Mouse (Mus musculus) midbrain, embryonic 14.5 days (tissue): ENCODE data around the gene Fmc1. TPM values are rescaled to one million over a fixed set of nuclear protein-coding genes. Genes with fewer than 3 reads are reported as not detected.
"Not testable (repeated sequence)": the region's sequence is repeated elsewhere in the genome, so short reads cannot be mapped to it uniquely, and the experiment has no call there.

ENCODE experiments used
- ATAC-seq: fragments of 200-750 bp; cut with Nextera tagmentation; 2 replicates; pipeline ENCODE4 v1.8.0; 2017; ENCODE audit warnings: moderate number of reproducible peaks, moderate library complexity; ENCODE audit not compliant: low FRiP score, low TSS enrichment
- DNase-seq: peaks from one replicate; pipeline ENCODE4 v3.0.0-alpha.2; 2015
- H3K27ac ChIP-seq: fragments of 300-500 bp; sonication (generic); replicated peaks from 2 replicates; pipeline ENCODE4 v1.5.1; 2014; ENCODE audit warnings: mild to moderate bottlenecking, low read depth, low read length, moderate library complexity
- H3K27me3 ChIP-seq: fragments of 300-500 bp; sonication (generic); 2 replicates; pipeline ENCODE4 v1.6.1; 2014; ENCODE audit warnings: low read length, control low read depth, mixed read lengths; ENCODE audit not compliant: control insufficient read depth, insufficient read depth
- H3K36me3 ChIP-seq: fragments of 300-500 bp; sonication (generic); 2 replicates; pipeline ENCODE4 v1.6.1; 2014; ENCODE audit warnings: low read length, control low read depth; ENCODE audit not compliant: control insufficient read depth, insufficient read depth
- H3K4me1 ChIP-seq: fragments of 300-500 bp; sonication (generic); 2 replicates; pipeline ENCODE4 v1.6.1; 2014; ENCODE audit warnings: mild to moderate bottlenecking, antibody characterized with exemption, low read length, control low read depth; ENCODE audit not compliant: control insufficient read depth, insufficient read depth
- H3K4me2 ChIP-seq: fragments of 300-500 bp; sonication (generic); 2 replicates; pipeline ENCODE4 v1.6.1; 2014; ENCODE audit warnings: mild to moderate bottlenecking, low read length, moderate library complexity
- H3K4me3 ChIP-seq: fragments of 300-500 bp; sonication (generic); replicated peaks from 2 replicates; pipeline ENCODE4 v1.5.1; 2014; ENCODE audit warnings: low read depth, low read length
- H3K9ac ChIP-seq: fragments of 300-500 bp; sonication (generic); replicated peaks from 2 replicates; pipeline ENCODE4 v1.6.1; 2014; ENCODE audit warnings: mild to moderate bottlenecking, low read length, moderate library complexity
- H3K9me3 ChIP-seq: fragments of 300-500 bp; sonication (generic); 2 replicates; pipeline ENCODE4 v1.6.1; 2016; ENCODE audit warnings: low read length, control low read depth, mixed read lengths; ENCODE audit not compliant: control insufficient read depth
- WGBS: fragments of 180-500 bp; shearing (Covaris S2); extraction: QIAGEN DNeasy Blood & Tissue Kit; methylation state at CpG from one replicate; pipeline ENCODE4 v1.1.7; 2014; 5-methylcytosine and 5-hydroxymethylcytosine counted together
- polyA plus RNA-seq: library from polyadenylated mRNA; unstranded; fragments of >200 nt; fragmentation: Nextera tagmentation; extraction: Ambion mirVana; gene quantifications from 2 replicates; pipeline ENCODE4 v1.2.1, GENCODE M21; 2014

The Fmc1 gene
- polyA plus RNA-seq, 1 experiment from 2014 or later: 178 TPM

GRCm38 (mm10) chr6:38549840-38550239 lies 16.5 kb downstream of the Fmc1 start:
- H3K9me3 ChIP-seq, ATAC-seq, H3K4me1 ChIP-seq, H3K36me3 ChIP-seq, H3K27ac ChIP-seq, DNase-seq, H3K27me3 ChIP-seq: not testable (repeated sequence)
- H3K9ac ChIP-seq: peak overlapping the region; percentile 91; the same call in 1 of the 2 replicates
- 80% methylated on average over 6 of the region's 6 CpGs for WGBS
- H3K4me2 ChIP-seq: peak overlapping the region; percentile 80
- H3K4me3 ChIP-seq: peak overlapping the region; percentile 69; the same call in 1 of the 2 replicates

GRCm38 (mm10) chr6:38550250-38551061 lies 17.2 kb downstream of the Fmc1 start:
- H3K9ac ChIP-seq: peak overlapping the region; percentile 91
- peak overlapping the region; percentile 80 for H3K4me2 ChIP-seq
- 7% methylated on average over 28 of the region's 28 CpGs for WGBS
- peak overlapping the region; percentile 99 for H3K27ac ChIP-seq
- peak overlapping the region; percentile 69 for H3K4me3 ChIP-seq
- ATAC-seq (0 out of 2 replicates have a peak, but pooled peaks have one; percentile 1), DNase-seq (peak; percentile 75)
- no peaks in the 10 kb centered on the region for H3K9me3 ChIP-seq
- H3K4me1 ChIP-seq: peaks cover 7% of the 10 kb centered on the region; the same call in 1 of the 2 replicates
- H3K27me3 ChIP-seq: no peaks in the 10 kb centered on the region
- H3K36me3 ChIP-seq: no peaks in the 10 kb centered on the region

GRCm38 (mm10) chr6:38551062-38551988 lies 18.0 kb downstream of the Fmc1 start, which contains the start of gene Luc7l2:
TSS of gene Luc7l2 (plus strand) at chr6:38551334.
- Histone ChIP-seq H3K4me3 (peak within 1 kb of the TSS; percentile 69), H3K36me3 (no peaks in the 10 kb centered on the region), H3K4me1 (peaks cover 7% of the 10 kb centered on the region; the same call in 1 of the 2 replicates), H3K9ac (peak within 1 kb of the TSS; percentile 91), H3K9me3 (no peaks in the 10 kb centered on the region), H3K4me2 (peak within 1 kb of the TSS; percentile 80), H3K27ac (peak within 1 kb of the TSS; percentile 99), H3K27me3 (no peaks in the 10 kb centered on the region)
- under 1% methylated on average over 91 of the region's 98 CpGs for WGBS
- ATAC-seq (peak; percentile 94), DNase-seq (peak; percentile 99)

- Histone ChIP-seq H3K27ac (peak overlapping the region; percentile 99), H3K27me3 (no peaks in the 10 kb centered on the region), H3K4me2 (peak overlapping the region; percentile 60), H3K36me3 (no peaks in the 10 kb centered on the region), H3K4me3 (peak overlapping the region; percentile 69), H3K9me3 (no peaks in the 10 kb centered on the region), H3K4me1 (peaks cover 7% of the 10 kb centered on the region; the same call in 1 of the 2 replicates), H3K9ac (peak overlapping the region; percentile 91)
- WGBS: under 1% methylated on average over 32 of the region's 32 CpGs
- ATAC-seq: peak; percentile 93
- DNase-seq: peak; percentile 97
These were observed 18.8 kb downstream of the Fmc1 start for GRCm38 (mm10) chr6:38551989-38552635.

GRCm38 (mm10) chr6:38552636-38553000 lies 19.3 kb downstream of the Fmc1 start:
- Histone ChIP-seq H3K9me3 (no peaks in the 10 kb centered on the region), H3K4me3 (peak overlapping the region; percentile 69), H3K4me1 (peaks cover 7% of the 10 kb centered on the region; the same call in 1 of the 2 replicates), H3K36me3 (peaks cover 2% of the 10 kb centered on the region; the same call in 1 of the 2 replicates), H3K27ac (no peak overlapping the region), H3K27me3 (no peaks in the 10 kb centered on the region), H3K4me2 (peak overlapping the region; percentile 60), H3K9ac (0 out of 2 replicates have a peak overlapping the region, but pooled peaks have one; percentile 91)
- DNase-seq (no peak), ATAC-seq (no peak)
- 25% methylated on average over 5 of the region's 5 CpGs for WGBS

DNA sequence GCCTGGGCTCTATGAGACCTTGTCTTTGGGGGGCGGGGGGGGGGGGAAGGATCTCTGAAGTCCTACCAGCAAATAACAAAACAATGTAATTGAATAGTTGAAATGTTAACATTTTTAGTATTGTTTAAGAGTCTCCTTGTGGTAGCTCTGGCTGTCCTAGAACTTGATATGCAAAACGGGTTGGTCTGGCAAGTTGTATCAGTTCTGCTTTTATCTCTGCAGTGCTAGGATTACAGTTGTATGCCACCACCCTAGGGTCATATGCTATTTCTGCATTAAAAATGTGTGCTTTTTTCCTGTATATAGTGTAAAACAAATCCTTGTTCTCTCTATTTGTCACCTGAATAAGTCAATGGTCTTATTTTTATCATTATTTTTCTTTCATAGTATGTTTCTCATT lies 42.8 kb downstream of the Fmc1 start:
- no peak for DNase-seq
- Histone ChIP-seq H3K4me1 (no peaks in the 10 kb centered on the region), H3K27ac (no peak overlapping the region), H3K9me3 (no peaks in the 10 kb centered on the region), H3K4me2 (no peak overlapping the region), H3K36me3 (peaks cover 34% of the 10 kb centered on the region), H3K4me3 (no peak overlapping the region), H3K27me3 (no peaks in the 10 kb centered on the region), H3K9ac (no peak overlapping the region)
- 97% methylated on average over 2 of the region's 2 CpGs for WGBS
- ATAC-seq: no peak

- Histone ChIP-seq H3K4me2 (no peak overlapping the region), H3K27ac (no peak overlapping the region), H3K4me1 (no peaks in the 10 kb centered on the region), H3K36me3 (peaks cover 24% of the 10 kb centered on the region), H3K9me3 (no peaks in the 10 kb centered on the region), H3K4me3 (no peak overlapping the region), H3K9ac (no peak overlapping the region), H3K27me3 (no peaks in the 10 kb centered on the region)
- ATAC-seq: no peak
- WGBS: 100% methylated on average over 3 of the region's 3 CpGs
- no peak for DNase-seq
These were observed 47.0 kb downstream of the Fmc1 start for GRCm38 (mm10) chr6:38580112-38580857.
